Mouse (Mus musculus): ENCODE measurements at regions not wholly inside any gene's neighbourhood (a gene's known extent, or its start where the extent isn't known, plus 50 kb on each side); places are given as distances from the start of the nearest gene placed in this dataset.

DNA sequence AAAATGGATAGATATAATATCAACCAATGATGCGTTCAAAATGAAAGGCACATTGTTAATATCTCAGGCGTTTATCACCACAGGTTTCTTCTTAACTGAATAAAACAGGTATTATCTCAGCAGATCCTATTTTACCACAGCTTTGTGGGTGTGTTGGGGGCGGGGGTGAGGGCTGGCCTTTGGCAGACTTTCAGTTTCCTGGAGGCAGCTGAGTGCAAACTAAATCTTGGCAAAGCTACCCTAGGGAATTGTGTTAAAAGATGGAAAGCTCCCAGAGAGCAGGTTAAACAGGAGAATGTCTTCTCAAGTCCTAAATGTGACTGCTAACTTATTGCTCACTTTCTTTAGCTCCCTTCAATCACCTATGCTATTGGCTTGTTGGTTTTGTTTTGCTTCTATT is 223.8 kb downstream of the Kdm4c start:
- DNase-seq (ENCODE audit: low spot score in 2 of 2) = peak; percentile 22 to 35

DNA sequence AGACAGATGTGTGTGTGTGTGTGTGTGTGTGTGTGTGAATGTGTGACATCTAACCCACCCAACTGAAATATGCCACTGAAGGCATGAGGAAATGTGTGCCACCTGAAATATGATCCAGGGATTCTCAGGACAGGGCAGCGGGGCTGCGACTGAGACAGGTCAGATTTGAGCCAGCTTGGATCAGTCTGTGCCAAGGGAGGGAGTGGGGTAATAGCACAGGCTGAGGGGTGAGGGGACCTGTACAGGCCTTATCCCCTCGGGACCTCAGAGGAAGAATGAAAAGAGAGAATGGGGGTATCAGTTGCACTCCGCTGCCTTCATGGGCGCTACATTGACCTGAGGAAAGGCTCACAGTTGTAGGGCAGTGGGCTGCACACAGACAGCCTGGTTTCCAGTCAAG is 270.2 kb downstream of the Kdm4c start:
- DNase-seq (ENCODE audit: low spot score in 2 of 2) = no peak

DNA sequence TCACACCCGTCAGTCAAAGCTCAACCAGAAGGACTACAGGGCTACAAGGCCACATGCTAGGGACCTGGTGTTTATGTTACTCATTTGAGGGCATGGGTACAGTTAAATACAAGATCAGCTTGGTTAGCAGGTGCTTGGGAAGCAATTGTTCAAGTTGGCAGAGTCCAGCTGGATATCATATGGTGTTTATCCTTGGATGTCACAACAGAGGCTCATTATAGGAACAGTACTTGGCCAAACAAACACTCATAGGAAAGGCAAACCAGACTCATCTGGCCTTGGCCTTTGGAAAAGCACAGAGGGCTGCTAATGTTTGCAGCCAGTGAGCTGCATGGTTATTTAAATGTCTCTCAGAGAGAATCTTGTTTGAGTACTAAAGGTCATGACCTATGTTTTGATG is 311.6 kb downstream of the Kdm4c start:
- no peak for DNase-seq (ENCODE audit: low spot score in 2 of 2)

DNA sequence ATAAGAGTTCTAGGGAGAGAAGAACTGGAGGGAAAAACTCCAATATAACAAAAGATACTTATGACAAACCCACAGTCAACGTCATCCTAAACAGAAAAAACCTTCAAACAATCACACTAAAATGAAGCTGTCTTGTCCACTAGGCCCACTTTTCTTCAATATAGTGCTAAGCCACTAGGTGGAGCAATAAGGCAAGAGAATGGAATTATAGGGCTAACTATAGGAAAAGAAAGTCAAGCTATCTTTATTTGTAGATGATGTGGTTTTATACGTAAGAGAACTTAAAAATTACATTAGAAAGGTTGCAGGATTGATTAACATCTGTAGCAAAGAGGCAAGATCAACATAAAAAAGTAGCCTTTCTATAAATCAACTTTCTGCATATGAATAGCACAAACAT is 321.3 kb downstream of the Kdm4c start:
- peak in 1 of 2 experiments; percentile 42 for DNase-seq (ENCODE audit: low spot score in 2 of 2)

DNA sequence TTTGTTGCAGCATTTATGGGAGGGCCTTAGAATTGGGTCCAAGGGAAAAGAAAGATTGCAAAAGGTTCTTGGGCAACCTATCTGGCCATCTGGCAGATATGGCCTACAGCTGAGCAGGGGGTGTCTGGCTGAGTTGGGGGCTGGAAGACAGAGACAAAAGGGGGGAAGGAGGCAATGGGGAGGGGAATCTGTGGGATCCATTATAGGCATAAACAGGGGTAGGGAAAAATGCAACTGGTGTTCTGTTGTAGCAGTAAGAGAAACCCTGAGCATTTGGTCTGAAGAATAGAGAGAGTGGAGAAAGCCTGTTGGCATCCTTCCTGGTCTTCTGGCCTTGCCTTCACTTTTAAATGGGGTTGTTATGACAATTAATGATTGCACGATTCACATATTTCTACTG is 344.1 kb downstream of the Kdm4c start:
- no peak for DNase-seq (ENCODE audit: low spot score in 2 of 2)

DNA sequence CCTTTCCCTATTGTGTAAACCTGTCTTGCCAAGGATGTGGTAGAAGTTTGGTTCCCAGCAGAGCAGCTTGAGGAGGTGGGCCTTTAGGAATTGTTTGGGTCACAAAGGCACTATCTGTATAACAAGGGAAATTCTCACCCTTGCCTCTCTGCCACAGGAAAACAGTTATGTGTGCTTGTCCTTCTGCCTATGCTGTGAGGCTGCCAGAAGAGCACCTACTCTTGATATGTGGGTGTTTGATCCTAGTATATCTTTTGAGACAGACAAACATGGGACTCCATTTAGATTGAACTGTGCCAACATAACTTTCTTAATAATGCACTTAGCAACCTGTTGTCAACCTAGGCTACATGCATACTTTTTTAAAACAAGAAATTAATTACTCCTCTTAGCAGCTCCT is 344.8 kb downstream of the Kdm4c start:
- peak in 1 of 2 experiments; percentile 6 for DNase-seq (ENCODE audit: low spot score in 2 of 2)

DNA sequence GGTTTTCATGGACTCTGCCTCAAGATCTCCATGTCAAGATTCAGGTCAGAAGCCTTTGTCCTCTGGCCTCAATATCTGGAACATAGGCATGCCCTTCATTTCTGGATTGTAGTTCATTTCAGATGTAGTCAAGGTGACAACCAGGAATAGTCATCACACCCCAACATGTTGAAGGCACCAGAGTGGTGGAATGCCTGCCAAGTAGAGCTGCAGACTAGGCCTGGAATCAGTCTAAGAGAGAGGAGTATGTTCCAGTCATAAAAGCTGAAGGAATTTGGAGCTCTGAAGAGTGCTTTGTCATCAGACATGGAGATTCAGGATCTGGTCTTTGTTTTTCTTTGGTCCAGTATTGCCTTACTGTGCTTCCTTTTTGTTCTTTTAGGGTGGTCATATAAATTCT is 346.5 kb downstream of the Kdm4c start:
- DNase-seq (ENCODE audit: low spot score in 2 of 2) = no peak

DNA sequence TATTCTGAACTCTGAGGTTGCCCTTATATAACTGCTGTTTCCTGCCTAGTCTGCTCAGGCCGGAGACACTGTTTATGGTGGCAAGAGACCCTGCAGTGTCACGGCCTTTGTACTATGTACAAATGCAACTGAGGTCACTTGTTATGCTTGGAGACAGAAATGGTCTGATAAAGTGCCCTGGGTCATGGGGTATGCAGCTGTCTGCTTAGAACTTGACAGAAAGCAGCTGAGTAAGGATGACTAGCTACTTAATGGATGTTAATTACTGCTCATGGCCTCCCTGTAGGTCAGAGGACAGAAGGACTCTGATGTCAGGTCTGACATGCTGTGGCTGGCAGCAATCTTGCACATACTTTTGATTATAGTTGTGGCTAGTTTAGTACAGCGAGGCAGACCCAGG is 370.7 kb downstream of the Kdm4c start:
- DNase-seq (ENCODE audit: low spot score in 2 of 2) = no peak

All from right cerebral cortex, adult 2 months (tissue).